Mouse (Mus musculus): ENCODE measurements around the gene Syngap1. TPM values are rescaled to one million over a fixed set of nuclear protein-coding genes. Genes with fewer than 3 reads are reported as not detected.
"Not testable (repeated sequence)": the region's sequence is repeated elsewhere in the genome, so short reads cannot be mapped to it uniquely, and the experiment has no call there.

Syngap1 gene
- polyA plus RNA-seq (2012; rRNA removed) = 31.3 and 32.8 TPM in 2 replicates

- WGBS = 6% methylated on average over 19 of the region's 24 CpGs
Measured at GRCm38 (mm10) chr17:26941031-26941789, at the start of gene Syngap1. Gene Syngap1, plus strand, starts transcription at chr17:26941253.

GRCm38 (mm10) chr17:26892635-26893375 is 48.2 kb upstream of the Syngap1 start:
- no peaks in the 10 kb centered on the region for H3K4me1 ChIP-seq (ENCODE audit: control insufficient read depth, insufficient read depth, low read length)
- no peak for DNase-seq
- WGBS = 34% methylated on average over 16 of the region's 16 CpGs
- no peak overlapping the region for H3K4me3 ChIP-seq (replicated peaks; ENCODE audit: extremely low read depth, low read depth, low read length)
- no peak for TF ChIP-seq POLR2A (IDR thresholded peaks at IDR 0.05; ENCODE audit: borderline replicate concordance, extremely low read depth, low read depth, low read length)
- no peak for TF ChIP-seq CTCF (IDR thresholded peaks at IDR 0.05; ENCODE audit: insufficient read depth, low read length)

More at GRCm38 (mm10) chr17:26941031-26941789, at the start of gene Syngap1:
- TF ChIP-seq POLR2A (IDR thresholded peaks at IDR 0.05; ENCODE audit: borderline replicate concordance, extremely low read depth, low read depth, low read length) = no peak
- TF ChIP-seq CTCF (IDR thresholded peaks at IDR 0.05; ENCODE audit: insufficient read depth, low read length) = no peak
- Histone ChIP-seq H3K4me3 (replicated peaks; ENCODE audit: extremely low read depth, low read depth, low read length) (no peak within 1 kb of the TSS), H3K4me1 (ENCODE audit: control insufficient read depth, insufficient read depth, low read length) (0 out of 2 replicates have a peak, but pooled peaks cover 3% of the 10 kb centered on the region)
- no peak for DNase-seq

DNA sequence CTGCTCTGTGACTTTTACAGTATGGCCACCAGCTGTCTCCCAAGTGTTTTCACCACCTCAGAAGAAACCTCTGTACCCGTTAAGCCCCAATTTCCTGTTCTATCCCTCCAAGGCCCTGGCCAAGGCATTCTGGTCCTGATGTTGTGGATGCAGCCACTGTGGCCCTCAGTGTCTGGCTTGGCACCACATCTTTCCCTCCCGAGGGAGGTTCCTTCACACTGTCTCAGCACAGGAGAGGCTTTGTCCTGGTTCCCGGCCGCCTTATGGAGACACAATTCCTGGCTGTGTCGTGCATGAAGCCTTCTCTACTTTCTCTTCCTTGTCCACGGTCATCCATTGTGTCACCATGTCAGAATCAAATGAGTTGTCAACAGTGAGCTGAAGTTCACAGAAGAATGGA is 47.6 kb upstream of the Syngap1 start:
- DNase-seq = no peak
- no peaks in the 10 kb centered on the region for H3K4me1 ChIP-seq (ENCODE audit: control insufficient read depth, insufficient read depth, low read length)
- TF ChIP-seq CTCF (IDR thresholded peaks at IDR 0.05; ENCODE audit: insufficient read depth, low read length) = no peak
- no peak for TF ChIP-seq POLR2A (IDR thresholded peaks at IDR 0.05; ENCODE audit: borderline replicate concordance, extremely low read depth, low read depth, low read length)
- H3K4me3 ChIP-seq (replicated peaks; ENCODE audit: extremely low read depth, low read depth, low read length) = no peak overlapping the region
- 53% methylated on average over 6 of the region's 6 CpGs for WGBS

DNA sequence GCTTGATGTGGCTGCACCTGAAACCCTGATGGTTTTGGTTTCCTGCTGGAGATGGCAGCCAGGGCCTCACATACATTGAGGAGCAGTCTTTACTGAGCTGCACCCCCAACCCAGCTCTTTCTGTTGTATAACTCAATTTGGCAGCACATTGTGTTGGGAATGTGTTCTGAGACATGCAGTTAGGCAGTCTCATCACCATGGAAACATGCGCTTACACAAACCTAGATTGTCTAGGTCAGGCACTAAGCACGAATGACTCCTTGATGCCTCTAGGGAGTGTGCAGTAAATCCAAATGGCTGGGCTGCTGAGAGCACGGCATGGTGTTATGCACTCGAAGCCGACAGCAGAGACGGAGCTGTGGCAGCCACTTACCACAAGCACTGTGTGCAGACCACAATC is 46.7 kb upstream of the Syngap1 start:
- Histone ChIP-seq H3K4me3 (replicated peaks; ENCODE audit: extremely low read depth, low read depth, low read length) (no peak overlapping the region), H3K4me1 (ENCODE audit: control insufficient read depth, insufficient read depth, low read length) (no peaks in the 10 kb centered on the region)
- TF ChIP-seq CTCF (IDR thresholded peaks at IDR 0.05; ENCODE audit: insufficient read depth, low read length) (no peak), POLR2A (IDR thresholded peaks at IDR 0.05; ENCODE audit: borderline replicate concordance, extremely low read depth, low read depth, low read length) (no peak)
- 76% methylated on average over 6 of the region's 6 CpGs for WGBS
- DNase-seq = no peak

- Histone ChIP-seq H3K4me3 (replicated peaks; ENCODE audit: extremely low read depth, low read depth, low read length) (no peak overlapping the region), H3K4me1 (ENCODE audit: control insufficient read depth, insufficient read depth, low read length) (no peaks in the 10 kb centered on the region)
- 14% methylated on average over 10 of the region's 10 CpGs for WGBS
- TF ChIP-seq POLR2A (IDR thresholded peaks at IDR 0.05; ENCODE audit: borderline replicate concordance, extremely low read depth, low read depth, low read length) (no peak), CTCF (IDR thresholded peaks at IDR 0.05; ENCODE audit: insufficient read depth, low read length) (peak; percentile 82)
- peak; percentile 62 for DNase-seq
Measured at GRCm38 (mm10) chr17:26895578-26895977, 45.5 kb upstream of the Syngap1 start.

GRCm38 (mm10) chr17:26900916-26901315 is 40.1 kb upstream of the Syngap1 start:
- 67% methylated on average over 6 of the region's 6 CpGs for WGBS
- TF ChIP-seq CTCF (IDR thresholded peaks at IDR 0.05; ENCODE audit: insufficient read depth, low read length) (no peak), POLR2A (IDR thresholded peaks at IDR 0.05; ENCODE audit: borderline replicate concordance, extremely low read depth, low read depth, low read length) (no peak)
- H3K4me3 ChIP-seq (replicated peaks; ENCODE audit: extremely low read depth, low read depth, low read length) = no peak overlapping the region
- no peak for DNase-seq
- H3K4me1 ChIP-seq (ENCODE audit: control insufficient read depth, insufficient read depth, low read length) = no peaks in the 10 kb centered on the region

GRCm38 (mm10) chr17:26904320-26904719 is 36.7 kb upstream of the Syngap1 start:
- DNase-seq = no peak
- 54% methylated on average over 5 of the region's 5 CpGs for WGBS
- Histone ChIP-seq H3K4me1 (ENCODE audit: control insufficient read depth, insufficient read depth, low read length) (no peaks in the 10 kb centered on the region), H3K4me3 (replicated peaks; ENCODE audit: extremely low read depth, low read depth, low read length) (no peak overlapping the region)
- TF ChIP-seq CTCF (IDR thresholded peaks at IDR 0.05; ENCODE audit: insufficient read depth, low read length) = no peak
- no peak for TF ChIP-seq POLR2A (IDR thresholded peaks at IDR 0.05; ENCODE audit: borderline replicate concordance, extremely low read depth, low read depth, low read length)

- not testable (repeated sequence) for H3K4me1 ChIP-seq (ENCODE audit: control insufficient read depth, insufficient read depth, low read length); DNase-seq; H3K4me3 ChIP-seq (replicated peaks; ENCODE audit: extremely low read depth, low read depth, low read length)
- WGBS = 86% methylated on average over 15 of the region's 15 CpGs
Measured at GRCm38 (mm10) chr17:26907506-26907905, 33.5 kb upstream of the Syngap1 start.

- WGBS = 39% methylated on average over 1 of the region's 1 CpGs
- H3K4me3 ChIP-seq (replicated peaks; ENCODE audit: extremely low read depth, low read depth, low read length) = no peak overlapping the region
Measured at GRCm38 (mm10) chr17:26915248-26915647, 25.8 kb upstream of the Syngap1 start.

More at GRCm38 (mm10) chr17:26915248-26915647, 25.8 kb upstream of the Syngap1 start:
- no peak for DNase-seq
- TF ChIP-seq POLR2A (IDR thresholded peaks at IDR 0.05; ENCODE audit: borderline replicate concordance, extremely low read depth, low read depth, low read length) (no peak), CTCF (IDR thresholded peaks at IDR 0.05; ENCODE audit: insufficient read depth, low read length) (no peak)
- no peaks in the 10 kb centered on the region for H3K4me1 ChIP-seq (ENCODE audit: control insufficient read depth, insufficient read depth, low read length)
